Mouse (Mus musculus): ENCODE results near the gene Pcdh7. TPM values are rescaled to one million over a fixed set of nuclear protein-coding genes. Genes with fewer than 3 reads are reported as not detected.

Pcdh7 gene
- polyA plus RNA-seq (2014; fragmentation: Illumina TruSeq; extraction: RNeasy Lipid Tissue Mini Kit (QIAGEN cat#74804); ENCODE audit: insufficient read depth, low read depth, low replicate concordance), result 2.3 TPM

GRCm38 (mm10) chr5:57717906-57718875, at the start of gene Pcdh7:
TSS of gene Pcdh7 (plus strand) at chr5:57717967.

Data from lung, adult 10 weeks (tissue).